Mouse (Mus musculus) forebrain, embryonic 10.5 days (tissue): ENCODE data around the gene Zfp791. TPM values are rescaled to one million over a fixed set of nuclear protein-coding genes. Genes with fewer than 3 reads are reported as not detected.

Experiments
- DNase-seq: peaks from one replicate; pipeline ENCODE4 v3.0.0-alpha.2; 2017; ENCODE audit warnings: low spot score; ENCODE audit errors: extremely low spot score
- H3K27ac ChIP-seq: fragments of 300-500 bp; sonication (generic); 2 replicates; pipeline ENCODE4 v1.5.1; 2016; ENCODE audit warnings: mild to moderate bottlenecking
- H3K27me3 ChIP-seq: fragments of 300-500 bp; sonication (generic); 2 replicates; pipeline ENCODE4 v1.6.1; 2016; ENCODE audit warnings: mild to moderate bottlenecking; ENCODE audit not compliant: poor library complexity, severe bottlenecking
- H3K36me3 ChIP-seq: fragments of 300-500 bp; sonication (generic); replicated peaks from 2 replicates; pipeline ENCODE4 v1.6.1; 2016; ENCODE audit warnings: mild to moderate bottlenecking, moderate library complexity
- H3K4me1 ChIP-seq: fragments of 300-500 bp; sonication (generic); 2 replicates; pipeline ENCODE4 v1.6.1; 2016
- H3K4me3 ChIP-seq: fragments of 300-500 bp; sonication (generic); 2 replicates; pipeline ENCODE4 v1.5.1; 2016; ENCODE audit warnings: mild to moderate bottlenecking, moderate library complexity
- H3K9me3 ChIP-seq: fragments of 300-500 bp; sonication (generic); 2 replicates; pipeline ENCODE4 v1.6.1; 2016; ENCODE audit warnings: mild to moderate bottlenecking, moderate library complexity
- WGBS: fragments of 180-500 bp; shearing (Covaris S2); methylation state at CpG from one replicate; pipeline ENCODE4 v1.1.7; 2016; 5-methylcytosine and 5-hydroxymethylcytosine counted together
- microRNA-seq: library from miRNA; unstranded; fragments of <30 nt; microRNA quantifications from one replicate; pipeline ENCODE4, GENCODE M21; 2017
- polyA plus RNA-seq: library from polyadenylated mRNA; unstranded; fragments of >200 nt; fragmentation: Nextera tagmentation; extraction: Ambion mirVana; gene quantifications from 2 replicates; pipeline ENCODE4 v1.2.1, GENCODE M21; 2016

Zfp791 gene
- polyA plus RNA-seq, 1 experiment from 2014 or later: 1.3 TPM

DNA sequence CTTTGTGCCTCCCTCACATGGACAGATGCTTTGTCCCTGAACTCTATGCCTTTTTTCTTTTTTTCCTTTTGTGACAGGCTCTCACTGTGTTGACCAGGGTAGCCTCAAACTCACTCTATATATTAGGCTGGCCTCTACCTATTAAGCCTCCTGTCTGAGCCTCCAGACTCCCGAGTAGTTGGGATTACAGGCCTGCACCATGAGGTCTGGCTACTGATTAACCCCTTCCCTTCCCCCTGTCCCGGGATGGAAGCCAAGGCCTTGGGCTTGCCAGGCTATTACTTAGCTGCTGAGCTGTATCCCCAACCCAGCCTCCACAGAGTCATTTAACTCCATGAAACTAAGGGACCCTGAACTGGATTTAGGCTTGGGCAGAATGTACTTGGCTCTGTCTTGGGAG lies 57.7 kb downstream of the Zfp791 start:
- Histone ChIP-seq H3K27ac (no peak overlapping the region), H3K36me3 (peaks cover 45% of the 10 kb centered on the region), H3K4me1 (peaks cover 17% of the 10 kb centered on the region), H3K4me3 (no peak overlapping the region), H3K27me3 (no peaks in the 10 kb centered on the region), H3K9me3 (no peaks in the 10 kb centered on the region)
- WGBS: 48% methylated on average over 2 of the region's 2 CpGs
- no peak for DNase-seq

DNA sequence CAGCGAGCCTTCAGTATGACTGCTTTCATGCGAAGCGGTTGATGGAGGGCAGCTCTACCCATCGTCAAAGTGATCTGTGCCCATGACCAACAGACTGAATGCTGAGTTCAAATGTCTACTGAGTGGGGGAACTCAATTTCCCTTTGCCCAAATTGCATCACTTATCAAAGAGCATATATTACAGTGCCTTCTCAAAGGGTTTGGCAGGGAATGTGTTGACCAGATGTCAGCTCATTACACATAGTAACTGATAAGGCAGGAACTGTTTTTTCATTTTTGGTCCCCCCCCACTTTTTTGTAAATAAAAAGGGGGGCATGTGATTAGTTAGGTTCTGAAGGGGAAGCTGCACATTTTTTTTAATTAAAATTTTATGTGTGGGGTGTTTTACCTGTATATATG lies 60.3 kb downstream of the Zfp791 start:
- 96% methylated on average over 4 of the region's 4 CpGs for WGBS
- no peak for DNase-seq
- Histone ChIP-seq H3K36me3 (peaks cover 44% of the 10 kb centered on the region), H3K4me3 (no peak overlapping the region), H3K27ac (no peak overlapping the region), H3K4me1 (peaks cover 17% of the 10 kb centered on the region), H3K27me3 (no peaks in the 10 kb centered on the region), H3K9me3 (no peaks in the 10 kb centered on the region)

DNA sequence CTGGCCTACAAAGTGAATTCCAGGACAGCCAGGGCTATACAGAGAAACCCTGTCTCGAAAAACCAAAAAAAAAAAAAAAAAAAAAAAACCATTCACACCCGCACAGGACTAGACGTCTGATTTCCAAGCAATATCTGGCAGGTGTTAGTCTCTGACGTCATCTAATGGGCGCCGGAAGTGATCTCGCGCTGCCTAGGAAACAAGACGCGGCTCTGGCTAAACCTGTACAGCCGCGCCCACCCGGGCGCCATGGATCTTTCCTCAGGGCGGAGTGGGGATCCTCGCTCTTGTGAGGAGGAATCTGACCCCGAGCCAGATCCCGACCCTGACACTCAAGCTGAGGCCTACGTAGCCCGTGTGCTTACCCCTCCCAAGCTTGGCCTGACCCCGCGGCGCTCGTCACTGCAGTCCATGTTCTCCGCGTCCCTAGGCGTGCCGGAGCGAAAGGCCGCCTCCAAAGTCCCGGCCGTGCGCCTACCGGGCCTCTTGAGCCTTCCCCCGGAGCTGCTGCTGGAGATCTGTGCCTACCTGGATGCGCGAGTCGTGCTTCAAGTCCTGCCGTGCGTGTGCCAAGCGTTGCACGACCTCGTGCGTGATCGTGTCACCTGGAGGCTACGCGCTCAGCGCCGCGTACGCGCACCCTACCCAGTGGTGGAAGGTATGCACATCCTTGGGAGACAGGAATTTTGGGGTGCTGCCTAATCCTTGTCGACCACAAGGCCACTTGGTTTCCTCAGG lies 62.8 kb downstream of the Zfp791 start, which contains the start of gene Fbxw9:
TSS of gene Fbxw9 (plus strand) at position 177 of the 738 bp plus-strand sequence.
- peak within 1 kb of the TSS; percentile 76 for H3K27ac ChIP-seq
- H3K27me3 ChIP-seq: no peaks in the 10 kb centered on the region
- DNase-seq: peak; percentile 92
- peaks cover 47% of the 10 kb centered on the region for H3K36me3 ChIP-seq
- no peaks in the 10 kb centered on the region for H3K9me3 ChIP-seq
- H3K4me1 ChIP-seq: peaks cover 17% of the 10 kb centered on the region
- H3K4me3 ChIP-seq: peak within 1 kb of the TSS; percentile 69
- WGBS: 1% methylated on average over 53 of the region's 53 CpGs

Small RNA genes within 50 kb of the gene (microRNA-seq; reads per million reads assigned to microRNA genes)
- gene Gm23388 (14.1 reads per million, percentile 25 among the genes with 10 or more reads in this experiment), gene Mir7070 (2.4 reads per million)

Other genes starting within 250 kb of the Zfp791 start
- gene Gcdh, start 229.2 kb downstream of the Zfp791 start, polyA plus RNA-seq: 44.6 and 49.6 TPM in 2 replicates
- 18.3 and 24.3 TPM in 2 replicates for gene Klf1, start 221.2 kb downstream of the Zfp791 start, polyA plus RNA-seq
- 7.9 and 9.2 TPM in 2 replicates for gene Dnase2a, start 214.5 kb downstream of the Zfp791 start, polyA plus RNA-seq
- gene Mast1, start 185.7 kb downstream of the Zfp791 start, polyA plus RNA-seq: 2.6 and 3.8 TPM in 2 replicates
- 1.3 and 1.8 TPM in 2 replicates for gene Rtbdn, start 176.1 kb downstream of the Zfp791 start, polyA plus RNA-seq
- gene Gm49661, start 153.7 kb downstream of the Zfp791 start, polyA plus RNA-seq: not detected in 2 replicates
- 1,199 and 1,255 TPM in 2 replicates for gene Prdx2, start 153.5 kb downstream of the Zfp791 start, polyA plus RNA-seq
- 163 and 173 TPM in 2 replicates for gene Rnaseh2a, start 153.3 kb downstream of the Zfp791 start, polyA plus RNA-seq
- 3.8 and 4.0 TPM in 2 replicates for gene Junb, start 144.4 kb downstream of the Zfp791 start, polyA plus RNA-seq
- 18.3 and 19.0 TPM in 2 replicates for gene Hook2, start 132.5 kb downstream of the Zfp791 start, polyA plus RNA-seq
- gene Best2, start 108.6 kb downstream of the Zfp791 start, polyA plus RNA-seq: not detected in 2 replicates
- gene Asna1, start 97.8 kb downstream of the Zfp791 start, polyA plus RNA-seq: 164 and 166 TPM in 2 replicates
- gene Trir, start 96.3 kb downstream of the Zfp791 start, polyA plus RNA-seq: 123 and 142 TPM in 2 replicates
- gene Tnpo2, start 86.2 kb downstream of the Zfp791 start, polyA plus RNA-seq: 31.5 and 33.2 TPM in 2 replicates
- 22.9 and 26.3 TPM in 2 replicates for gene Fbxw9, start 63.0 kb downstream of the Zfp791 start, polyA plus RNA-seq
- gene Gm5741, start 55.1 kb downstream of the Zfp791 start, polyA plus RNA-seq: not detected in 2 replicates
- 67.2 and 68.5 TPM in 2 replicates for gene Dhps, start 51.3 kb downstream of the Zfp791 start, polyA plus RNA-seq
- gene Wdr83os, start 42.4 kb downstream of the Zfp791 start, polyA plus RNA-seq: 139 and 142 TPM in 2 replicates
- 58.4 and 63.3 TPM in 2 replicates for gene Wdr83, start 41.8 kb downstream of the Zfp791 start, polyA plus RNA-seq
- 21.9 and 24.1 TPM in 2 replicates for gene Man2b1, start 39.8 kb downstream of the Zfp791 start, polyA plus RNA-seq
- not detected in 2 replicates for gene Cks1brt, start 28.8 kb upstream of the Zfp791 start, polyA plus RNA-seq
- gene Olfr371, start 102.9 kb upstream of the Zfp791 start, polyA plus RNA-seq: not detected in 2 replicates
- 164 and 172 TPM in 2 replicates for gene Orc6, start 176.5 kb upstream of the Zfp791 start, polyA plus RNA-seq
- gene Vps35, start 176.7 kb upstream of the Zfp791 start, polyA plus RNA-seq: 148 and 149 TPM in 2 replicates